Mouse (Mus musculus) cerebellum, adult 18-20 months (tissue): ENCODE data around the gene Klhl20.
A peak's percentile ranks its signal among the peaks of the same experiment; 100 is the strongest.

Experiments used
- DNase-seq, 2 experiments: peaks; one replicate each; pipeline ENCODE4 v3.0.0; 2021

Klhl20 gene

GRCm38 (mm10) chr1:161070352-161071271 is 60.7 kb downstream of the Klhl20 start, which contains the start of the genes Dars2 and Cenpl:
Dars2 (minus strand) TSS chr1:161070658.
Cenpl (plus strand) TSS chr1:161070713.
- peak; percentile 95 to 98 for DNase-seq

DNA sequence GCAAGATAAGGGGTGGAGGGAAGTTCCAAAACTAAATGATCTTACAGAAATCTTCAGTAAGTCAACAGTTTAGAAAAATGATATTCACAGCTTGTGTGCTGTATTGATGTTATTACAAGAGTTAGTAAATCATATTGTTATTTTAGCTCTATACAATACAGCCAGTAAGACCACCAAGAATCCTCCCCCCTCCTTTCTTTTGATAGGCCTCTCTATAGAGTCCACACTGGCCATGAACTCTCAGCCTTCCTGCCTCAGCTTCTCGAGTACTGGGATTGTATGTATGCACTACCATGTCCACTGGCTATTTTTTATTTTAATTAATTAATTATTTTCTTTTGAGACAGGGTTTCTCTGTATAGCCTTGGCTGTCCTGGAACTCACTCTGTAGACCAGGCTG is 68.0 kb downstream of the Klhl20 start:
- no peak for DNase-seq

- no peak for DNase-seq
Measured at GRCm38 (mm10) chr1:161057164-161057563, 74.1 kb downstream of the Klhl20 start.

GRCm38 (mm10) chr1:161046972-161047371 is 84.3 kb downstream of the Klhl20 start:
- no peak for DNase-seq

DNA sequence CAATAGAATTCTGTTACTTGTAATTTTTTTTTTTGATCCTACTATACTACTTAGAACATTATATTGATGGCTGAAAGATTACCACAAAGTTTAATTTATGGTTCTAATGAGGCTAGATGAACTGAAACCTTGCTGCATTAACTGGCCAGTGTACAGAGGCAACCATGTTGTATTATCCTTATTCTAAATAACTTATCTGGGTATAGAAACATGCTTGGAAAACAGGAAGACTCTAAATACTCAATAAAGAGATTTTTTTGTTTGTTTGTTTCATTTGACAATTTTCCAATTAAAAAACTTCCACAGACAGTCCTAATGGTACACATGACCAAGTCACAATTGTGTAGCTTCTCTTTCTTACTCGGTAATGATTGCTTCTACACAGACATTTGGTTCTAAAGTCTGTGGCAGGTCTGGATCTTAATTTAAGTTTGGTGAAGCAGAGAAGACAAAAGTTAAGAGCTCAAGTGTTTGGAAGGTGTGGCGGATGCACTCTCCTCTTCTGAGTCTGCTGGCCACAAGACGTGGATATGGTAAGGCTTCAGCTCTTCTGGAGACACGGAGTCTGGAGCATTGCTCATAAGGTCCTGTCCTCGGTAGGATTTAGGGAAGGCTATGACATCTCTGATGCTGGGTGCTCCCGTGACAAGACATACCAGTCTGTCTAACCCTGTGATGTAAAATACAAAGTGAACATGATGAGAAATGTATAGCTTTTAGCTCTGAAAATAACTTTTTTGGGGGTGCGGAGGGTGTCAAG is 89.9 kb downstream of the Klhl20 start:
- DNase-seq = no peak

- no peak for DNase-seq
Measured at GRCm38 (mm10) chr1:161040855-161041254, 90.5 kb downstream of the Klhl20 start.

- no peak for DNase-seq
Measured at GRCm38 (mm10) chr1:161040426-161040770, 90.9 kb downstream of the Klhl20 start.

DNA sequence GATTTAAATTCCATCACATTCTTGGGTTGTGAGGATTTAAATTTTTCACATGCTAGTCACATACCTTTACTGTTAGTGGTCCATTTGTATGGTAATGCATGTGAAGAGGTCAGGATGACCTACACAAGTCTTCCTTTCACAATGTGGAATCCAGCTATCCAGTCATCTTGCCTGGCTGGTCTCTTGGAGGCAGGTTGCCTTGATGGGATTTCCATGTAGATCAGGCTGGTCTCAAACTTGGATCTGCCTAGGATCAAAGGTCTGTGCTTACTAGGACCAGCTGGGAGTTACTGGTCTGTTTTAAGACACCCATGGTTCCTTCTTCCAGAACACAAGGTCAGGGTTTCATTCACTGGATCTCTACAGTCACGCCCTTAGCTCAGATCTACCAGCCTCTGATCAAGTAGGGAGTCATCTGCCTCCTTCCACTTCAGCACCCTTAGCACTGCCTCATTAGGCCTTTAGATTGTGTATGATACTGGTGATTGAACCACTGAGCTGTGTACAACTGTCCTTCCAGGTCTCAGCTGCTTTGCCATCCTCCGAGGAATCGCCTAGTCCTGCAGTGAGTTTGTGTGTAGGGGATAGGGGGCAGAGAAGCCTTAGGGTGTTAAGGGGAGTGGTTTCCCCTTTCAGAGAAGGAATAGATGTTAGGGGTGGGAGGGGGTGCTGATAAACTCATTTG is 91.4 kb downstream of the Klhl20 start:
- DNase-seq = no peak

DNA sequence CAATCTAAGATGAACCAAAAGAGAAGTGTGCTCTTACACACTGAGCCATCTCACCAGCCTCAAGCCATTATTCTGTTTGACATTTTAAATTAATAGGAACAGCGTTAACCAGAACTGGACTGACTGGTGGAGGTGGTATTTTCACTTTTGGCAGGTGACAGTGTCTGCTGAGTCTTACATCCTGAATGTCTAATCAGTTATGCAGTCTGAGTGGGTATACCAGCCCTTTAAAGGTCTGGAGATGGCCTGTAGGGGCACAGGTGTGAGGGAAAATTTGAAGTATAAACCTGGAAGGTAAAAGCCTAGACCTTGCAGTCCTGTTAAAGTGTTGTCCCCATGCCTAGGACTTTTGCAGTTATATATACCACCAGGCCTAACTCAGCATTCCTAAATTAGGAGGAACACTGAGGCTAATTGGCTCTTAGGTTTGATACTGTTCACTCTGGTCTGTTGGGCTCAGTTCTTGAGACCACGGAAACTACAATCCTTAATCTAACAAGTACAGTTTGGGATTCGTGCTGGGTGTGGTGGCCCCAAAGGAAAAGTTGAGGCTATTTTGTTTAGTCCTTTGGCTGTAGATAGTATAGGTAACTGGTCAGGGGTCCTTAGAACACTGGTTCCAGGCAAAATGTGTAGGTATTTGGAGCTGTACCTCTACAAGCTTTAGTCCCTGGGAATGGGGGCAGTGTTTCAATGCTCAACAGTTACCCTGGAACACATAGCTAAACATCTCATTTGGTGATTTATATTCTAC is 92.2 kb downstream of the Klhl20 start:
- no peak for DNase-seq
